Mouse (Mus musculus): ENCODE measurements around the gene Cyb5d2.

- TF ChIP-seq CTCF (IDR thresholded peaks at IDR 0.05) (no peak), POLR2A (IDR thresholded peaks at IDR 0.05; ENCODE audit: insufficient read depth, low read depth, low read length) (no peak), EP300 (IDR thresholded peaks at IDR 0.05; ENCODE audit: insufficient read depth, low read depth, low read length) (no peak)
These were observed 37.6 kb downstream of the Cyb5d2 start for GRCm38 (mm10) chr11:72758316-72758715.
